Mouse (Mus musculus): ENCODE results near the gene Canx. TPM values are rescaled to one million over a fixed set of nuclear protein-coding genes. Genes with fewer than 3 reads are reported as not detected.
"Not testable (repeated sequence)": the region's sequence is repeated elsewhere in the genome, so short reads cannot be mapped to it uniquely, and the experiment has no call there.

Gene Canx
- polyA plus RNA-seq (2012; rRNA removed): 93.4 and 169 TPM in 2 replicates

DNA sequence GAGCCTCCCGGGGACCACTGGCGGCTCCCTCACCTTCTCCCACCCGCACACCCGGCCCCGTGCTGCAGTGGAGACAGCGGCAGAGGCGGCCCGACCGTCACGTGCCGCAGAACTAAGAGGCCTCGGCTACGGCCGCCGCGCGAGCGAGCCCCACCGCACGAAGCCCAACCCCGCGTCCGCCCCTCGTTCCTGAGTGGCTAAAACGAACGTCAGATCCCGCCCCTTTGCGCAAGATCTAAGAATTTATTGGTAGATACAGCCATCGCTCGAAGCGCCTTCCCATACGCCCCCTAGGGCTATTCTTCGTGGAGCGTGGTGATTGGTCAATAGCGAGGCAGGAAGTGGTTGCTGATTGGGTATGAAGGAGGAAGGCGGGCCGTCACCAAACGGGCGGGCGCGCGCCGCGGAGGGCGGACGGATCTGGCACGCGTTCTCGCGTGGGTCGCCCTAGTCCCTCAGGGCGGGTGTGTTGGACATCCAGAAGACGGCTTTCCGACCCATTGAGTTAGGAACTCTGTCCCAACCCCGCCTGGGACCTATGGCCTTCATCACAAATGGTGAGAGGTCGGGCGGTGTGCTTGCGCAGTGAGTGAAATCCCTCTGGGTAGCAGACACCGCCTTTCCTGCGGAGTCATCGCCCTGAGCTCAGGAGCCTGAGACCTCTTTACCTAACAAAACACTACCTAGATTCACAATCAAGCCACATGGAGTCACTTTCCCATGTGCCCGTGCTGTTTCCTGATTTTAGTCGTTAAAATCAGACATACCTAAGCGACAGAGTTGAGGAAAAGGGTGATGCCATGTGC, at the start of gene Canx:
Gene Canx (minus strand): TSS at position 178 of the 806 bp plus-strand sequence.
- DNase-seq (ENCODE audit: low read depth): peak; percentile 92

DNA sequence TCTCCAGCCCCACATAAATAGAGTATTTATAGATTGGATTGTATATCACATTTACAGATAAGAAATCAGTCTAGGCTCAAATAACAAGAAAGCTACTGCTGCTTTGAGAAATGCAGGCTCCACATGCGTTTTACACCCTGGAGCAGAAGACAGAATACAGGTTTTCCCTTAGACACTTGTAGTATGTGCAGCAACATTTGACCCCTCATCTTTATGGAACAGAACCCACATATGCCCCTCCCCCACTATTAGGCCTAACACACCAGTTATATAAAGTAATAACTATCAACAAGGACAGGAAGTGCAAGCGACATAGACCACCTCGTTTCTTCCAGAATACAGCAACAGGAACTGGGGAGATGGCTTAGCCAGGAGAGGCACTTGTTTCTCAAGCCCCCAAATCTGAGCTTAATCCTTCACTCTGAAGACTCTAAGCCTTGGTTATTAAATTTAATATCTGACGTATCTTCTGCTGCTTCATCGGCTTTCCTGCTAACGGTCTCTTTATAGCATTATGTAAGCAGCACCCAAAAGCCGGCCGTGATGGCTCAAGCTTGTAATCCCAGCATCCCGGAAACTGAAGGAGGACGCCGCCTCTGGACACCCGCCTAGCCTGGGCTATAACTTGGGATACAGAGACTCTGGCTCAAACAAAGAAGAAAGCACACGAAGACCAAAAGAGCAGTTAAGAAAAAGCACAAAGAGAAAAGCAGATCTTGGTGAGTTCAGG, 49.0 kb upstream of the Canx start:
- no peak for DNase-seq (ENCODE audit: low read depth)

DNA sequence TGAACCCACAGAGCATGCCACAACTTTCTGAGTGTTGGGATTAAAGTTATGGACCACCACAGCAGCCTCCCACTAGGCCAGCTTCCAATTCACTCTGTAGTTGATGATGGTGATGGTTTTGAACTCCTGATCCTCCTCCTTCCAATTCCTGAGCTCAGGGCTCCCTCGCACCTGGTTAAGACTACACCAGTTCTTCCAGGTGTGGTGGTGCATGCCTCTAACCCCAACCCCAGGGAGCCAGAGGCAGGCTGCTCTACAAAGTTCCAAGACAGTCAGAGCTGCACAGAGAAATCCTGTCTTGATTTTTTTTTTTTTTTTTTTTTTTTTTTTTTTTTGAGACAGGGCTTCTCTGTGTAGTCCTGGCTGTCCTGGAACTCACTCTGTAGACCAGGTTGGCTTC, 48.1 kb upstream of the Canx start:
- no peak for DNase-seq (ENCODE audit: low read depth)

DNA sequence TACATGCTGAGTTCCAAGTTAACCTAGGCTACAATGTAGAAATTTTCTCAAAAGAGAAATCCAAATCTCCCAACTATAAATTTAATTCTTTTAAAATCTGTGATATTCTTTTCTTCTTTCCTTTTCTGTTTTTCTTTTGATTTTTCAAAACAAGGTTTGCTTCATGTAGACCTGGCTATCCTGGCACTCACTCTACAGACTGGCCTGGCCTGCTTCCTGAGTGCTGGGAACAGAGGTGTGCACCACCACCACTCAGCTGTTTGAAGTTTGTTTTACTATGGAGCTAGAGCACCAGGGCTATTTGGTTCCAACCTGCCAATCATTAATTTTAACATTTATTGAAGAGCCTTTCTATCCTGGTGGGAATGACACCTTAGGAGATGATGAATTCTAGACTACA, 47.6 kb upstream of the Canx start:
- DNase-seq (ENCODE audit: low read depth): no peak

DNA sequence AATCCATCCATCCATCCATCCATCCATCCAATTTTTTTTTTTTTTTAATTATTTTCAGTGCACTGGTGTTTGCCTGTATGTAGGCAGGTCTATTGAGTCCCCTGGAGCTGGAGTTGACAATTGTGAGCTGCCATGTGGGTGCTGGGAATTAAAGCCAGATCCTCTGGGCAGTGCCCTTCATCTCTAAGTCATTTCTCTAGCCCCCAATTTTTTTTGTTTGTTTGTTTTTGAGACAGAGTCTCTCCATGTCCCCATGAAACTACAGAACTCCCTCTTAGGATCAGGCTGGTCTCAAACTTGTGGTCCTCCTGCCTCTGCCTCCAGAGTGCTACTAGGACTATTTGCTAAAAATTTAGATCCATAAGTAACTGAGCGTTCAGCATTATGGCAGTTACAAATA, 46.4 kb upstream of the Canx start:
- DNase-seq (ENCODE audit: low read depth): no peak

DNA sequence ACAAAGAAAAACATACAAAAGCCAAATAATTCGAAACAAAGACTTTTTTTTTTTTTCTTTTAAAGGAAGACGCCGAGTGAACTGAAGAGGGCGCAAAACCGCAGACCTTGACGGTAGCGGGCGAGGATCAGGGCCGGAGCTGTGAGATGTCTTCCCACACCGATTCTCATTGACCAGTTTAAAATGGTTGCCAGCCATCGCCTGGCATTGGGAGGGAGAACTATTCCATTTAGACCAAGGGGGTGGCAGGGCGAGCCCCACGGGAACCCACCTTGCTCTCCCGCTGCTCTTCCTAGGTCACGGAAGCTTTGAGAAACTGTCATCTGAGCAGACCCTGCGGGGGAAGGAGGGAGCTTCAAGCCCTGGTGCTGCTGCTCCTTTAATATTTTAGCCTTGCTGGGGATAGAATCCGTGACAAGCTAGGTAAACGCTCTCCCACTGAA, 45.9 kb upstream of the Canx start:
- no peak for DNase-seq (ENCODE audit: low read depth)

DNA sequence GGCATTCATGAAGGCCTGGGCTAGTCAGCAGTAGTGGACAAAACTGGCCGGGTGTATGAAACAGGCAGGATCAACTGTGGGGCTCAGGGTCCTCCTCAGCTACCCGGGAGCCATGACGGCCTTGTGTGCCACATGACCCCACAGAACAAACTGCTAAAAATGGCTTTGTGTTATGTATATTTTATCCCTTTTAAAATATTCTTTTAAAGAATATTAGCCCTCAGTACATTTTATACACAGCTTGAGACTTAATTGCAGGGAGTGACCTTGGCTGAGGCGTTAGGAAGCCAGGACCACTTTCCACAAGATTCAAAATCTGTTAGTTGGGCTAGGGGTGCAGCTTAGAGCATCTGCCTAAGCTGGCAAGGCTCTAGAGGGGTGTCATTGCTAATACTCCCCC, 45.5 kb upstream of the Canx start:
- DNase-seq (ENCODE audit: low read depth): no peak

DNA sequence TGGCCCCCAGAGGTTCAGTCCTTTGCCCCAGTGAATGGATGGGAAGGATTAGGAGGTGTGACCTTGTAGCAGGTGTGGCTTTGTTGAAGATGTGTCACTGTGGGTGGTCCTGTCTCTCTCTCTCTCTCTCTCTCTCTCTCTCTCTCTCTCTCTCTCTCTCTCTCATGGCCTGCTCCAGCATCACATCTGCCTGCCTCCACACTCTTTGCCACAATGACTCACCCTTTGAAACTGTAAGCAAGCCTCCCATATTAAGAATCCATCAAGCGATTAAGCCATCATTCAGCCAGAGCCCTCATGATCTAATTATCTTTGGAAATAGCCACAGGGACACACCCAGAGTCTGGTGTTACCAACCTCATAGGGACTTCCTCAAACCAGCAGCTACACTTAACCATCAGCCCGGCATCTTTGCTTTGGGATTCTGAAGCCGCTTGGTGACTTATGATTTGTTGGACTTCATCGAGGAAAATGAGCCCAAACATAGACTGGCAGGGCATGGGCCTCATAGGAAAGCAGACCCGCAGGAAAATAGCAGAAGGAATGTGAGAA, 44.0 kb upstream of the Canx start:
- DNase-seq (ENCODE audit: low read depth): no peak

DNA sequence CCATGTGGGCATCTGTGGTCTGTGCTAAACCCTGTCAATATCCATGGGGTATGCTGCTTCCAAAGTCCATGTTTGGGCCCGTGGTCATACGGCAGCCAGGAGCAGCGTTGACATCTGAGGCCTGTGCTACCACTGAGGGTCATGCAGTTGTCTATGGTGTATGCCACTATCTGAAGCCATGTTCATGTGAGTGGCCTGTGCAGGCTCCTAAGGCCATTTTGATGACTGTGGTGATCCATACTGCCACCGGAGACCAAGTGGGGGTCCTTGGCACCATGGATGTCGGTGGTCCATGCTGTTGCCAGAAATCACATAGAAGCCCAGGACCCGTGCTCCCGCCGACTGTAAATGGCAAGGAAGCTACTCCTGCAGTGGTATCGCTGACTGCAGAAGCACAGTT, 42.1 kb upstream of the Canx start:
- no peak for DNase-seq (ENCODE audit: low read depth)

DNA sequence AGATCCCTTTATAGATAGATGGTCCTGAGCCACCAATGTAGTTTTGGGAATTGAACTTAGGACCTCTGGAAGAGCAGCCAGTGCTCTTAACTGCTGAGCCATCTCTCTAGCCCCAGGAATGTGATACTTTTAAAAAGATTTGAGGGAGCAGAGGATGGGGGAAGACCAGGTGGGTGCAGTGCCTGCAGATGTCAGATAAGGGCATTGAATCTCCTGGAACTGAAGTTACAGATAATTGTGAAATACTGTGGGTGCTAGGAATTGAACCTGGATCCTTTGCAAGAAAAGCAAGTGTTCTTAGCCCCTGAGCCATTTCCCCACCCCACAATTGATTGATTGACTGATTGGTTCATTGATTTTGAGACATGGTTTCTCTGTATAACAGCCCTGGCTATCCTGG, 39.8 kb upstream of the Canx start:
- no peak for DNase-seq (ENCODE audit: low read depth)

DNA sequence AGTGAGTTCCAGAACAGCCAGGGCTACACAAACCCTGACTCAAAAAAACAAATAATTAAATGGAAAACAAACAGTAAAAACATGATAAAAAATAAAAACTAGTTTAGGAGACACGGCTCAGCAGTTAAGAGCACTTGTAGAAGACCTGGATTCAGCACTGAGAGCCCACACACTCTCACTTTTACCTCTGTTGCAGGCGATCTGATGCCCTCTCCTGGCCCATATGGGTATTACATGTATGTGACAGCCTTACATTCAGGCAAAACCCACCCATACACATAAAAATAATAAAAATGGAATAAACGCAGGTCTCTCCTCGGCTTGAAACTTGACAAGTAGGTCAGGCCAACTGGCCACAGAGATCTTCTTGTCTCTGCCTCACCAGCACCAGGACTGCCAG, 39.1 kb upstream of the Canx start:
- no peak for DNase-seq (ENCODE audit: low read depth)

DNA sequence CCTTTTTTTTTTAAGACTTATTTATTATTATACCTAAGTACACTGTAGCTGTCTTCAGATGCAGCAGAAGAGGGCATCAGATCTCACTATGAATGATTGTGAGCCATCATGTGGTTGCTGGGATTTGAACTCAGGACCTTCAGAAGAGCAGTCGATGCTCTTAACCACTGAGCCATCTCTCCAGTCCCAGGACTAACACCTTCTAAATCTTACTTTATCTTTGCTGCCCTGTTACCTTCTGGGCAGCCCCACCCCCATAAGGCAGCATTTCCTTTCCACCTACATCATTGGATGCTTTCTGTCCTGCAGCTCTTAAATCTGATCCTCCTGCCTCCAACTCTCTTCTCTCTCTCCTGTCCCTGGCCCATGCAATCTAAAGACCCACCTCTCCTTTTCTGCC, 35.8 kb upstream of the Canx start:
- not testable (repeated sequence) for DNase-seq (ENCODE audit: low read depth)

DNA sequence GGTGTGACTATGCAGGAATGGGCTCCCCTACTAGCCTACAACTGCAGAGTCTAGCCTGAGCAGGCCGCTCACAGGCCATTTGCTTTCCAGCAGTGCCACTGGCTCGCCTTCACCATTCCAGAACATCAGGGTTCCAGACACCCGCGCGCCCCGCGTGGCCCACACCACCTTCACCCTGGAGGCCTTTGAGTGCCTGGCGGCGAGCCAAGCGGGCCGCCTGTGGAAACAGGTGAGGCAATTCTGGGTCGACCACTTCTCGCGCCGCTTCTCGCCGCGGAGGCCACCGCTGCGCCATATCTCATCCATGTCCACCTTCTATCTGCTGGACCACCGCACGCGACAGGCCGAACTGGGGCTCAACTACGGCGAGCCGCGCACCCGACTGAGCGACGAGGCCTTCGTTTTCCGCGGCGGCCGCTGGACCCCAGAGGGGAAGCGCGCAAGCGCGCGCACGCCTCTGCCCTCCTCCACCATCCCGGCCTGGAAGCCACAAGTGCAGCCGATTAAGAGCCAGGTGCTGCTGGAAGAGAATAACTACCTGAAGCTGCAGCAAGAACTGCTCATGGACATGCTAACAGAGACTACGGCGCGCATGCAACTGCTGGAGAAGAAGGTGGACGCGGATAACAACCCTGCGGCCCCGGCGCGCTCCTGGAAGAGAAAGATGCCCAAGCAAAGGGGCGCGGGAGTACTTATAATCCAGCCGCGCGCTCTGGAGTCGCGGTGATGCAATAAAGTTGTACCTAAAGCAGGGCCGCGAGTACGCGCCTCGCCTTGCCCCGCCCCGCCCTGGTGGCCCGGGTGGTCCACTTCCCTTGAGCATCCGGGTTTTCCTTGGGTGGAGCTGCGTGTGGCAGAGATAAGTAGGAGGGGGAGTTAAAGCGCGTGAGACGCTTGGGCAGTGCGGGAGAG, 33.7 kb upstream of the Canx start:
- DNase-seq (ENCODE audit: low read depth): no peak

DNA sequence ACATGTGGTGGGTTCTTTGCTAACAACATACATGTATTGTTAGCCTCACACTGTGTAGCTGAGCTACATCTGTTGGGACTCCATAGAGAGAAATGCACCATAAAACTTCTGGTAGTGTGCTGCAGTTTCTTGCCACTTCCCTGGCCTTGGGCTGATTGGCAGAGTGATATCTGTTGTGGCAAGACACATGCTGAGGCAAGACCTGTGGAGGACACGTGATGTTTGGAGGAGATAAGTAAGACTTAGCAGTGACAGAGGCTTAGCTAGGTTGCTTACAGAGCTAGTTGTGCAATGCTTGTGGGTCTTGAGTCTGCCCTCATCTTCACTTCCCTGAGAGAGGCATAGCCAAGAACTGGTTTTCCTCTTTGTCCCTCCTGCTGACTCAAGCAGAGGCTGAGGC, 29.9 kb upstream of the Canx start:
- peak; percentile 92 for DNase-seq (ENCODE audit: low read depth)

DNA sequence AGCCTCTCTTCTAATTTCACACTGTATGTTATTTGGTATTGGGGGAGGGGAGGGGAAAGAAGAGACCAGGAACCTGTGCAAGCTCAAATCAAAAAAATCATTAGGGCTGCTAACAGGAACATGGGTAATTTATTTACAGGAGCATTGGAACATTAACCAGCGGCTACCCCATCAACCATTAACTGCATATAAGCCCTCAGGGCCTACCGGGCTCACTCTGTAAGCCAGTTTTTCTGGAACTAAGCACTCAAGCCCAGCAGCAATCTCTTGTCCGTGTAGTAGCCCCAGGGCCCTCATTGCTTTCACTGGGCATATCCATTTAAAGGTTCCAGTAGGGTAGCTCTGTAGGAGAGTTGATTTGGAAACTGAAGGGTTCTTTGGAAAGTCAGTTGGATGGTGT, 29.4 kb upstream of the Canx start:
- no peak for DNase-seq (ENCODE audit: low read depth)

DNA sequence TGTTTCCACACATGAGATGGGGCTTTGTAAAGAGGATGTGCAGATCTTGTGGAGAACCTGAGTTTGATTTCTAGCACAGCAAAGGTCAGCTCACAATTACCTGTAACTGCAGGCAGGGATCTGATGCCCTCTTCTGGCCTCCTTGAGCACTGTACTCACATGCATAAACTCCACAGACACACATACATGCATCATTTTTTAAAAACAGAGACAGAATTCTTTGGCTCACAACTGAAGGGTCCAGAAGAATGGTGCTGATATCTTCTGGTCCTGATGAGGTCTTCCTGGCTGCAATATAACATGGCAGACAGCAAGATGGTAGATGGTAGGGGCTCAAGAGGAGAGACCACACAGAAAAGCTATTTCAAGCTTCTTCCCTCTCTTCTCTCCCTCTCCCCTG, 28.7 kb upstream of the Canx start, which contains the start of gene Cby3:
Gene Cby3 (plus strand): TSS at position 301 of the 400 bp plus-strand sequence.
- no peak for DNase-seq (ENCODE audit: low read depth)

DNA sequence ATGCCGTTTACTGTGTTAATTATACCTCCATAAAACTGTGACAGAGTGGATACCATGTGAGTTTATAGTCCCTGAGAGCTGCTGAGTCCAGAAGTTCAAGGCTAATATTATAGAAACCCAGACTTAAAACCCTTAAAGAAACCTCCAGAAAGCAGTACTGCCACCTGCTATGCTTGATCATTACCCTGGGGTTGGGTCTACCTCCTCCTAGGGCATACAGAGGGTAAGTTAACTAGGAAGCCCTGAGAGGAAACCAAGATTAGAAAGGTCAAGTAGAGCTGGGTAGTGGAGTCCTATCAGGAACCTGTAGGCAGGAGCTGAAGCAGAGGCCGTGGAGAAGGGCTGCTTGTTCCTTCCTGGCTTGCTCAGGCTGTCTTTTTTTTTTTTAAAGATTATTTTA, 26.7 kb upstream of the Canx start:
- no peak for DNase-seq (ENCODE audit: low read depth)

DNA sequence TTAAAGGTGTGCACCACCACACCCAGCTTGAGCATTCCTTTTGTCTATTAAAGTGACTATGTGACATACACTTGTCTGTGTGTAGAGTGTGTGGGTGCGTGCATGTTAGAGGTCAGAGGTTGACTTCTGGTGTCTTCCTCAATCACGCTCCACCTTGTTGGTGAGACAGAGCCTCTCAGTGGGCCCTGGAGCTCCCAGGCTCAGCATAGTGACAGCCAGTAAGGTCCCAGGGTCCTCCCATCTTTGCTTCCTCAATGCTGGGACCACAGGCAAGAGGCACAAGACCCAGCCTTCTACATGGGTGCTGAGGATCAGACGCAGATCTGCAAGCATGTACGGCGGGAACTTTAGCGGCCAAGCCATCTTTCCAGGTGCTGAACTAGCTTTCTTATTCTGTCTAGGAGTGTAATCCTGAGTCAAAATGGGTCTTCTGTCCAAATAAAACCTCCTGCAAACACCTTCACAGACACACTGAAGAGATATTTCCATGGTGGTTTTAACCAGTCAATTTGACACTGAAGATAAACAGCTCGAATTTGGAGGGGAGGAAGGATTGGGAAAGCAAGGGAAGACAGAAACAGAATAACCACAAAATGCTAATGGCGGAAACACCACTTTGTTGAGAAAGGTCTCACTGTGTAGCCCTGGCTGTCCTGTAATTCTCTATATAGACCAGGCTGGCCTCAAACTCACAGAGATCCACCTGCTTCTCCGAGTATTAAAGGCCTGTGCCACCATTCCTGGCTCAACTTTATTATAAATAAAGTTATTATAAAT, 21.0 kb upstream of the Canx start:
- no peak for DNase-seq (ENCODE audit: low read depth)

DNA sequence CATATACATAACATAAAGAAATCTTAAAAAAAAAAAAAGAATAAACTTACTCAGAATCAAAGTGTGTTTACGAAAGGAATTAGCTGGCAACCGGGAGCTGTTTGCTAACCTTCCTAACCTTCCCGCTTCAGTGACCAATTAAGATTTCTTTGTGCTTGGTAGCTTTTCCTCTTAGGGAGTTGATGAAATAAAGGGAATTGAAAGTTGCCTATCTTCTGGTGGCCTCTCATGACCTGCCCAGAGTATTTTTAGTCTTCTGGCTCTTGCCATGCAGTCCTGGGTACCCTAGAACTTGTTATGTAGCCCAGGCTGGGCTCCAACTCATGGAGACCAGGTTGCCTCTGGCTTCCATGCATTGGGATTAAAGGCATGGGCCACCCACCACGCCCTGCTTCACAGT, 20.0 kb upstream of the Canx start:
- no peak for DNase-seq (ENCODE audit: low read depth)

DNA sequence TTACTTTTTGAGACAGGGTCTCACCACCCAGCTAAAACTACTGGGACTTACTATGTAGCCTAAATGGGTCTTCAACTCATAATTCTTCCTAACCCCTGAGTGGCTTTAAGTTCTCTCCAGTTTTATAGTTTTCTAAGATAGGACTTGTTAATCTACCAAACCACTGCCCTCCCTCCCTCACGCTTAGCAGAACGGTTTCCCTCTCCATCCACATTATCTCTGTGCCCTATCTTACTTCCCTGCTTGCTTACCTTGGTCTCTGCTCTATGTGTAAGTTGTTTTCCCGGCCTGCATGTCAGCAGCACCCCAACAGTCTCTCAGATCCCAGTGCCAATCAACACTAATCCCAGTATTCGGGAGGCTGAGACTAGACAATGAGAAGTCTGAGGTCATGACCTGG, 11.4 kb upstream of the Canx start:
- no peak for DNase-seq (ENCODE audit: low read depth)

DNA sequence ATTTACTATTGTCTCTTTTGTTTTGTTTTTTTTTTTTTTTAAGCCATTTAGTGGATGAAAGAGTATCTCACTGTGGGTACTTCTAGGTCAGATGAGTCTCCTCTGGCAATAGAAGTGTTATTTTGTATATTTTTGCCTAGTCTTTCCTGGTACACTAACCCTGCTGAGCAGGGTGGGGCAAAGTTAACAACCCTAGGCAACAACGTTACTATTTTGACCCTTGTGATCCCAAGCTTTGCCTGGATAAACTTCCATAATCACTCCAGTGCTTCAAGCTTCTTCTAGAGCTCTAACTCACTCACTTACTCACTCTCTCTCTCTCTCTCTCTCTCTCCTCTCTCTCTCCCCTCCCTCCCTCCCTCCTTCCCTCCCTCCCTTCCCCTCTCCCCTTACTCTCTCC, 10.7 kb upstream of the Canx start:
- DNase-seq (ENCODE audit: low read depth): no peak
